Mouse (Mus musculus) thymus, adult 2 months (tissue): ENCODE results near the gene Usf1.

Source experiments
- CTCF ChIP-seq: fragments of 200-500 bp; IDR thresholded peaks from 2 replicates; pipeline ENCODE4 v1.5.1; 2012; ENCODE audit warnings: mild to moderate bottlenecking, control low read depth, low read length, moderate library complexity, borderline replicate concordance; ENCODE audit not compliant: control insufficient read depth, poor library complexity, insufficient read depth; ENCODE audit errors: extremely low read depth
- POLR2A ChIP-seq: fragments of 200-500 bp; IDR thresholded peaks from 2 replicates; pipeline ENCODE4 v1.6.1; 2012; ENCODE audit warnings: mild to moderate bottlenecking, low read length, control low read depth, moderate library complexity; ENCODE audit not compliant: control insufficient read depth, poor library complexity, insufficient read depth; ENCODE audit errors: extremely low read depth

DNA sequence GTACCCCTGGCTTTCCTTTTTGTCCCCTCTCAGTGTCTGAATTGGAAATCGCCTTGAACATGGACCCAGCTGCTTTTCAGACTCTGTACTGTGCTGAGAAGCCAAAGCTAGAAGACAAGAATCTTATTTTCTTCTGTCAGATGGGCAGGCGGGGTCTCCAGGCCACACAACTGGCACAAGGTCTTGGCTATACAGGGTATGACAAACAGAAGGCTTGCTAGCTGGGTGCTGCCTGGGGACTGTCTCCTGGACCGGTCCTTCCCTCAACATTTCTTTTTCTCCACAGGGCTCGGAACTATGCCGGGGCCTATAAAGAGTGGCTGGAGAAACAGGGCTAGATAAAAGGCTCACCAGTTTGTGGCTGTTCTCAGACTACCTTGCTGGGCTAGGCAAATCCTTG is 8.8 kb downstream of the Usf1 start:
- TF ChIP-seq POLR2A = no peak
- TF ChIP-seq CTCF = no peak
